Mouse (Mus musculus) testis, postnatal 10 days (tissue): ENCODE measurements at regions not wholly inside any gene's neighbourhood (a gene's known extent, or its start where the extent isn't known, plus 50 kb on each side); places are given as distances from the start of the nearest gene placed in this dataset.

Source experiments
- DNase-seq: peaks from one replicate; pipeline ENCODE4 v3.0.0; 2021; ENCODE audit warnings: low spot score

DNA sequence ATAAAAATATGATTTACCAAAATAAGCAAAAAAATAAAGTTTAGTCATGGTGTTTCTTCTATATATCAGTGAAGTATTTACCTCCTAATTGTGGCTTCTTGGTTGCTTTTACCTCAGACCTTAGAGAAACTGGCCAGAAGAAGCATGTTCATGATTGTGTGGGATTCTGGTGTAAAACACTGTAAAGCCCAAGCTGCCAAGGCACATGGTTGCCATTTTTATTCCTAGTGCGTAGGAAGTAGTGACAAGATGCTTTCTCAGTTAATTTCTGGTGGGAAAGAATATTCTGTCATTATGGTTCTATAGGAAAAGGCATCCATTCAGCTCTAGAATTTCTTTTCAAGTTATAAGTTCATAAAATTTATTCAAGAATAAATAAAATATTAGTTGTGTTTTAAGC, 805.2 kb downstream of the Olfm4 start:
- DNase-seq, result no peak

DNA sequence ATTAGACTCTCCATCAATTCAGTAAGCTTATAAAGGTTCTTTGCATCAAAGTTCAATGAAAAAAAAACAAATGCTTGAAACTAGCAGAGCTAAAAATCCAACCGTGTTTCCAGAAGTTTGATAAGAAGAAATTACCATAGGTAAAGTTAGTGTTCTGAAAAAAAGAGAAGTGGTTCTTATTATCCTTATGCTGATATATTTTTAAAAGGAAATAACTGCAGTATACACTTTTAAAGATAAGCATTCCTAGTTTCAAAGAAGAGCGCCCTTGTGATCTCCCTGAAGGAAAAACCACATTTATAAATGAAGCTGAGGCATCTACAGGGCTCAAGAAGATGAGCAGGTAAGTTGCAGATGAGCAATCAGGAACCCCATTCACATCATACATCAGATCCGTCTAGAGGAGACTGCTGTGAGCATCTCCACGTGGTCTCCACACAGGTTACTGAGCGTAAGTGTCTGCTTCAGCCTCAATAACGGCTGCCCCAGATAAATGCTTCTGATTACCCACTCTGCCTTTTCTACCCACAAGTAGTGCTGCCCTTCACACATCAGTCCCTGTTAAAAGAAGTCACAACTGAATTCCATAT, 815.6 kb downstream of the Olfm4 start:
- DNase-seq, result no peak

DNA sequence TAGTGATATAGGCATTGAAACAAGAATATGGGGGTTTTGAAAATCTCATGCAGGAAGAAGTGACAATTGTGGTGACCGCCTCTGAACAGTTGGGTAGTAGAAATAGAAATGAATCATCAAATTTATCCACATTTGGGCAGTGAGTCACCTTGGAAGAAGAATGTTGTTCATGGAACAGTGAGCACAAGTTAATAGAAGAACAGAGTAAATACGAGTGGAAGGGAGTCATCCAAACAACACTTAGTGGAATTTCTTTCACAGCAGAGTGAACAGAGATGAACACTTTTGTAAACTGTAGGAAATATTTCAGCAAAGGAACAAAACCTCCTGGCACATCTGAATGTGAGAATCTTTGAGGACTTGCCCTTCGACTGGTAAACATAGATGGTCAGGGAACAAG, 846.6 kb downstream of the Olfm4 start:
- DNase-seq, result no peak

DNA sequence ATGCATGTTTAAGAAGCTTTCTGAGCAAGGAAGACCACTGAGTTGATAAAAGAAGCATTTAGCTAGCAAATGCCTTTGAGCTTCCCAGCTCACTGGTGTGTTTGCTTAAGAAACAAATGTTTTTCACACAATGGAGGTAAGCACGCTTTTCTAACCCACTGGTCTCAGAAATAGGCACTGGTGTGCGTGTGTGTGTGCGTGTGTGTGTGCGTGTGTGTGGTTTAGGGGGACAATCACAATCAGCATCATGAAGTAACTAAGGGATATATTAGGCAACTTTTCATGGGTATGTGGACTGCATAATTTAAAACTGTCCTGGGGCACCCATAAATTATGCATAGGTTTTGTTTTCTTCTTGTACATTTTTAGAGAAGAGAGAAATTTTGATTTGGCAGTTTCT, 860.7 kb downstream of the Olfm4 start:
- DNase-seq, result no peak

DNA sequence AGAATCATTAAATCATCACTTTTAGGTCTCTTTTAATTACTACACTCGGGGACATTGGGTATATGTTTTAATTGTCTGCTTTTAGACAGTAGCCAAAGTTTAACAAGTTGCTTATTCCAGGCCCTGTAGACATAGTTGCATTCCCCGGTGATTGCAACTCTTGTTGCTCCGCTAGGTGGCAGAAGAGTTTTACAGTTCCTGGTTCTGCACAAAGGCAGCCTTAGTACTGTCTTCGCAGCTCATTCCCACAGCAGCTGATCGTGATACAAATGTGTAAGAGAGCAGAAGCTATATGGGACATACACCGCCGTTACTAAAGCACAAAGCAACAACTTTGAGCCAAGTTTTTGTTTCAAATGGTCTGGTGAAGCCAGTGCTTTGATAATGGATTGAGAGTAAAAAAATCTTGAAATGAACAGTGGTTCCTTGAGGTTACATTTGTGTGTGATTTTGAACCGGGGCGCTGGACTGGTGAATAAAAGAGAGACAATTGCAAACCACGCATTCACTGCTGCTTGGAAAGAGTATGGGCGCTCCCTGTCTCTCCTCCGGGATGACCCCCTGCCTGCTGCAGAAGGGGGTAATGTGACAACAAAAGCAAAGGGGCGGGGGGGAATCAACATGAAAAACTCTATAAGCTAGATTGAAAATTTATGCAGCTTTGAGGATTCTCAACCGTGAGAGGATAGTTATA, 861.8 kb downstream of the Olfm4 start:
- peak; percentile 71 for DNase-seq

DNA sequence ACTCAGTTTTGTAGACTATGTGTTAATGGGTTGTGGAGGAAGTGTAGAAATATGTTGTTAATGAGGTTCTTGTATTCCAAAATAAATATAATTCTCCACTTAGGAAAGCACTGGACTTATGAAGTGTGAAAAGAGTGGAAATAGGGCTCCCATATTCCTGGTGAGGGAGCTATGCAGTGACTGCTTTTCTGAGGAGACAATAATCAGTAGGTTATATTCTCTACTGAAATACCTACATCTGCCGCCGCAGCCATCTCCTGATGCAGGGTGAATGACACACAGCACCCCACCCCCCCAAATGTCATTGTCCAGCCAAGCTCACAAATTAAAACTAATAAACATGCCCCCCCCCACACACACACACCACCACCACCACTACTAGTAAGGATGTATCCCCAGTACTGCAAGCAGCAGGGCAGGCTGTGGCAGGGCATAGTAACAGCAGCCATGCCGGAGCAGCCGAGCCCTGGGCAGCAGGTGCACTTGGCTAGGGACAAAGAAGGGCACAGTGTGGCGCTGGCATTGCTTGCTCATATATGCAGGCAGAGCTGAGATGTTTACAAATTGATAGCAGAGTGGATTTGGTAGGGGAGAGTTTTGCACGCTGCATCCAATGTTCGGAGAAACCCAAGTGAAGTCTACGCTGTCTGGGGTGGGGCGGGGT, 862.7 kb downstream of the Olfm4 start:
- no peak for DNase-seq
